Mouse (Mus musculus) CH12.LX (cell line): Measurements from ENCODE around the gene Mrpl33. TPM values are rescaled to one million over a fixed set of nuclear protein-coding genes. Genes with fewer than 3 reads are reported as not detected.
A peak's percentile ranks its signal among the peaks of the same experiment; 100 is the strongest.

Experiments
- DNase-seq: peaks from one replicate; pipeline ENCODE4 v3.0.0-alpha.2; 2013; ENCODE audit errors: extremely low read depth
- H3K27ac ChIP-seq: 2 replicates; pipeline ENCODE4 v1.5.1; 2012; ENCODE audit warnings: low read depth, mild to moderate bottlenecking, control low read depth, moderate library complexity; ENCODE audit not compliant: insufficient read depth
- H3K27me3 ChIP-seq: replicated peaks from 2 replicates; pipeline ENCODE3; 2012; ENCODE audit warnings: inconsistent platforms
- H3K36me3 ChIP-seq, 2 experiments: replicated peaks in 1 of 2; 2 replicates each; pipeline versions ENCODE3 to v1.6.1; 2012; ENCODE audit warnings: inconsistent platforms in 1 of 2, low read length in 1 of 2, mild to moderate bottlenecking in 1 of 2, mixed read lengths in 1 of 2, moderate library complexity in 1 of 2; ENCODE audit not compliant: control insufficient read depth in 1 of 2, insufficient read depth in 1 of 2
- H3K4me1 ChIP-seq, 2 experiments: 2 replicates each; pipeline ENCODE4 v1.6.1; 2012; ENCODE audit warnings: inconsistent platforms in 1 of 2, moderate library complexity in 1 of 2; ENCODE audit not compliant: insufficient read depth in 2 of 2, control insufficient read depth in 1 of 2
- H3K4me2 ChIP-seq: 2 replicates; pipeline ENCODE4 v1.6.1; 2012; ENCODE audit warnings: low read depth, mild to moderate bottlenecking, control low read depth; ENCODE audit not compliant: poor library complexity, insufficient read depth, severe bottlenecking
- H3K4me3 ChIP-seq, 3 experiments: fragments of 150-350 bp in 1 of 3; sonication (generic) in 1 of 3; replicated peaks in 1 of 3; 2 replicates each; pipeline versions ENCODE3 to v1.5.1; 2011 to 2012; ENCODE audit warnings: low read depth in 2 of 3, low read length in 2 of 3, mild to moderate bottlenecking in 2 of 3, moderate library complexity in 2 of 3, control low read depth in 1 of 3, improper control_type of control experiment in 1 of 3, inconsistent platforms in 1 of 3, mixed read lengths in 1 of 3; ENCODE audit not compliant: poor library complexity in 1 of 3
- H3K79me2 ChIP-seq: replicated peaks from 2 replicates; pipeline ENCODE4 v1.6.1; 2012; ENCODE audit warnings: mild to moderate bottlenecking, moderate library complexity; ENCODE audit not compliant: control insufficient read depth, poor library complexity, insufficient read depth, severe bottlenecking; ENCODE audit errors: extremely low read depth
- H3K9ac ChIP-seq: 2 replicates; pipeline ENCODE4 v1.6.1; 2012; ENCODE audit warnings: low read depth, mild to moderate bottlenecking, control low read depth, moderate library complexity; ENCODE audit not compliant: insufficient read depth
- H3K9me3 ChIP-seq: replicated peaks from 2 replicates; pipeline ENCODE3; 2012; ENCODE audit warnings: low read length, inconsistent platforms, mixed read lengths
- BHLHE40 ChIP-seq: IDR thresholded peaks from 2 replicates; pipeline ENCODE4 v1.6.1; 2011; ENCODE audit warnings: mild to moderate bottlenecking, low read depth, low read length, improper control_type of control experiment
- EP300 ChIP-seq: IDR thresholded peaks from 2 replicates; pipeline ENCODE4 v1.6.1; 2011; ENCODE audit warnings: low read length, improper control_type of control experiment
- ETS1 ChIP-seq: conservative IDR thresholded peaks from 2 replicates; pipeline ENCODE4 v1.6.1; 2012; ENCODE audit warnings: low read depth, mild to moderate bottlenecking, inconsistent platforms, low read length, improper control_type of control experiment, moderate library complexity
- GABPA ChIP-seq: IDR thresholded peaks from 2 replicates; pipeline ENCODE4 v1.6.1; 2012; ENCODE audit warnings: low read depth, low read length, improper control_type of control experiment, inconsistent platforms; ENCODE audit not compliant: insufficient replicate concordance
- HCFC1 ChIP-seq: IDR thresholded peaks from 2 replicates; pipeline ENCODE4 v1.6.1; 2012; ENCODE audit warnings: low read depth, mild to moderate bottlenecking, inconsistent platforms, low read length, improper control_type of control experiment
- JUND ChIP-seq: conservative IDR thresholded peaks from 2 replicates; pipeline ENCODE4 v1.6.1; 2011; ENCODE audit warnings: low read depth, low read length, improper control_type of control experiment
- ZKSCAN1 ChIP-seq: IDR thresholded peaks from 2 replicates; pipeline ENCODE4 v1.6.1; 2012; ENCODE audit warnings: low read depth, inconsistent platforms, low read length, improper control_type of control experiment, borderline replicate concordance
- dilution Hi-C: fragments of 300-500 bp; cut with MboI; formaldehyde crosslinking; loops from 2 replicates; pipeline ENCODE4 v1.14.3; 2020; ENCODE audit warnings: low sequenced_read_pairs; ENCODE audit not compliant: extremely low pct_unique_long_range_greater_than_20kb, extremely low pct_ligation_motif_present
- in situ Hi-C: fragments of 300-500 bp; cut with MboI; formaldehyde crosslinking; loops from 3 replicates; pipeline ENCODE4 v1.14.3; 2019; ENCODE audit warnings: low sequenced_read_pairs, low pct_ligation_motif_present, low pct_unique_long_range_greater_than_20kb, mixed read lengths
- polyA plus RNA-seq: library from polyadenylated mRNA; unstranded; fragments of >175 nt; gene quantifications from 2 replicates; pipeline ENCODE4 v1.2.1, GENCODE M21; 2012; ENCODE audit warnings: low read depth; ENCODE audit not compliant: insufficient read length
- total RNA-seq, 2 experiments: library from RNA; depleted of rRNA; stranded (reverse); fragments of 300-350 nt in 1 of 2; fragments of >200 nt in 1 of 2; gene quantifications; 2 replicates each; pipeline ENCODE4 v1.2.3; 2012 to 2014

The Mrpl33 gene
- total and polyA plus RNA-seq, 3 experiments, result 114 to 336 (median 168) TPM

DNA sequence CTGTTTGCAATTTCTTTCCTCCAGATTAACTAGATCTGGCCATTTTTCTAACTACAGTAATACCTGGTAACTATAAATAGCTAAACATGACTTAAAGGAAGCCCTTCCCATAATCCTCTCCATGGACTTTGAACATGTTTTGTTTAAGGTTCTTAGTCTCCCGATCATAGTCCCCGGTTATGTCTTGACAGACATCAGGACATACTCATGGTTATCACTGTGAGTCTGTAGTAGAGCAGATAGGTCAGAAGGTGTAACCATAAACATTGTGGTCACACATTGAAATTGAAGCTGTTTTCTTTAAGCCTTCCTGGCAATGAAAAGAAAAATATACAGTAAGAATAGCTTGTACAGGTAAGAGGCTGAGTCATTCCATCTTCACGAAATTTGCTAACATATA lies 23.0 kb upstream of the Mrpl33 start:
- Histone ChIP-seq H3K79me2 (no peaks in the 10 kb centered on the region), H3K9ac (no peak overlapping the region), H3K4me1 (peaks cover 6 to 7% of the 10 kb centered on the region in 2 experiments), H3K27me3 (no peaks in the 10 kb centered on the region), H3K27ac (no peak overlapping the region), H3K36me3 (peaks cover 0 to 29% of the 10 kb centered on the region in 2 experiments), H3K4me2 (no peak overlapping the region), H3K4me3 (no peak overlapping the region), H3K9me3 (no peaks in the 10 kb centered on the region)
- no peak for DNase-seq
- dilution Hi-C loops (no loop called here), in situ Hi-C loops (no loop called here)
- TF ChIP-seq JUND (no peak), ETS1 (no peak), GABPA (no peak), HCFC1 (no peak)

DNA sequence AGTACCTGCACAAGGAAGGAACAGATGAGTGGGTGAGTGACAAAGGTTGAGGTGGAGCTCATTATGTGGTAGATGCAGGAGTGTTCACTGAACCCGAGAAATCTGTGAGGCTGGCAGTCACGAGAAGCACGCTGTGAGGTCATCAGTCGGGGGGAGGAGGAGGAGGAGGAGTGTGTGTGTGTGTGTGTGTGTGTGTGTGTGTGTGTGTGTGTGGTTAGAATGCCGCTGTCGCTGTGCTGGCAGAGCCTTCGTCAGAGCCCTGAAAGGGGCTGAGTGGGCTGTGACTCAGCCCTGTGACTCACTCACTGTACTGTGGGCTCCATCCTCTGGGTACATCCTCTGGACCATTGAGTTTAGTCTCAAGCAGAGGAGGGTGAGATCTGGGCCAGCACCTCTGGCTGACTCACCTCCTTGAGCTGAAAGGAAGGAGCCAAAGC lies 20.2 kb upstream of the Mrpl33 start:
- Histone ChIP-seq H3K36me3 (peaks cover 0 to 10% of the 10 kb centered on the region in 2 experiments), H3K4me1 (peaks cover 0 to 7% of the 10 kb centered on the region in 2 experiments; a peak in 2 of 4 replicates), H3K9me3 (no peaks in the 10 kb centered on the region), H3K4me2 (0 out of 2 replicates have a peak overlapping the region, but pooled peaks have one; percentile 21), H3K27me3 (no peaks in the 10 kb centered on the region), H3K9ac (no peak overlapping the region), H3K27ac (no peak overlapping the region), H3K79me2 (no peaks in the 10 kb centered on the region), H3K4me3 (no peak overlapping the region)
- dilution Hi-C loops, result no loop called here
- in situ Hi-C loops, result no loop called here
- DNase-seq, result peak; percentile 13
- TF ChIP-seq ZKSCAN1 (no peak), BHLHE40 (peak; percentile 47; the same call in 1 of the 2 replicates)

DNA sequence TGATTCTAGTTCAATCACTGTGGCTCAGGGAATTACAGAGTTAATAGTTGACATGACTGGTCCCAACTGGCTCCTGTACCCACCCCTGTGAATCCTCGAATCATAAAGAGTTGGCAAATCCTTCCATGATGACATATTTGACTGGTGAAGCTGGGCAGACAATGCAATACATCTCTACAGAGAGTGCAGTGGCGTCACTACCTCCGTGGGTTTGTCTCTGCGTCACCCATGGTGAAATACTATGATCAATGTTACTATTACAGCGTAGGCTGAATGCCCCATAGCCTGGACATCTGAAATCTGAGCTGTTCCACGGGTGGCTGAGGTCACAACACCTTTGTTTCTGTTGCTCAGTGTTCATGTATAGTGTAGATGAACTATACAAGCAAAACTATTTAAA lies 15.5 kb upstream of the Mrpl33 start:
- H3K4me2 ChIP-seq, result no peak overlapping the region
- dilution Hi-C loops, result no loop called here
- H3K9ac ChIP-seq, result no peak overlapping the region
- H3K27ac ChIP-seq, result no peak overlapping the region
- TF ChIP-seq EP300, result no peak
- TF ChIP-seq GABPA, result no peak
- H3K27me3 ChIP-seq, result no peaks in the 10 kb centered on the region
- in situ Hi-C loops, result no loop called here
- H3K9me3 ChIP-seq, result peaks cover 7% of the 10 kb centered on the region
- H3K79me2 ChIP-seq, result no peaks in the 10 kb centered on the region
- H3K4me1 ChIP-seq, result peaks cover 0 to 6% of the 10 kb centered on the region in 2 experiments; a peak in 2 of 4 replicates
- no peak for DNase-seq
- peaks cover 0 to 3% of the 10 kb centered on the region in 2 experiments for H3K36me3 ChIP-seq
- no peak overlapping the region for H3K4me3 ChIP-seq
